Mouse (Mus musculus) intestine, embryonic 14.5 days (tissue): ENCODE data around the gene Arrb1. TPM values are rescaled to one million over a fixed set of nuclear protein-coding genes. Genes with fewer than 3 reads are reported as not detected.
"Not testable (repeated sequence)": the region's sequence is repeated elsewhere in the genome, so short reads cannot be mapped to it uniquely, and the experiment has no call there.

Experiments used
- ATAC-seq: fragments of 200-750 bp; cut with Nextera tagmentation; replicated peaks from 2 replicates; pipeline ENCODE4 v1.8.0; 2017; ENCODE audit warnings: low read depth, moderate number of reproducible peaks, moderate TSS enrichment, moderate library complexity; ENCODE audit not compliant: low FRiP score, low TSS enrichment
- DNase-seq: peaks from one replicate; pipeline ENCODE4 v3.0.0-alpha.2; 2018; ENCODE audit warnings: low spot score
- H3K27ac ChIP-seq: fragments of 300-500 bp; sonication (generic); 2 replicates; pipeline ENCODE4 v1.5.1; 2014; ENCODE audit warnings: low read depth, mild to moderate bottlenecking, control low read depth
- H3K27me3 ChIP-seq: fragments of 300-500 bp; sonication (generic); replicated peaks from 2 replicates; pipeline ENCODE4 v1.6.1; 2014; ENCODE audit warnings: low read length, control low read depth; ENCODE audit not compliant: control insufficient read depth, insufficient read depth
- H3K36me3 ChIP-seq: fragments of 300-500 bp; sonication (generic); 2 replicates; pipeline ENCODE4 v1.6.1; 2014; ENCODE audit warnings: low read length, control low read depth; ENCODE audit not compliant: control insufficient read depth, insufficient read depth
- H3K4me1 ChIP-seq: fragments of 300-500 bp; sonication (generic); replicated peaks from 2 replicates; pipeline ENCODE4 v1.6.1; 2014; ENCODE audit warnings: low read length, control low read depth, mixed read lengths; ENCODE audit not compliant: control insufficient read depth, insufficient read depth
- H3K4me2 ChIP-seq: fragments of 300-500 bp; sonication (generic); 2 replicates; pipeline ENCODE4 v1.6.1; 2014; ENCODE audit warnings: low read length
- H3K4me3 ChIP-seq: fragments of 300-500 bp; sonication (generic); 2 replicates; pipeline ENCODE4 v1.5.1; 2014; ENCODE audit warnings: low read depth, low read length, control low read depth, mixed read lengths
- H3K9ac ChIP-seq: fragments of 300-500 bp; sonication (generic); 2 replicates; pipeline ENCODE4 v1.6.1; 2014; ENCODE audit warnings: mild to moderate bottlenecking, low read length
- H3K9me3 ChIP-seq: fragments of 300-500 bp; sonication (generic); 2 replicates; pipeline ENCODE4 v1.6.1; 2016; ENCODE audit warnings: low read length, control low read depth; ENCODE audit not compliant: control insufficient read depth
- WGBS: fragments of 180-500 bp; shearing (Covaris S2); extraction: QIAGEN DNeasy Blood & Tissue Kit; methylation state at CpG from one replicate; pipeline ENCODE4 v1.1.7; 2014; 5-methylcytosine and 5-hydroxymethylcytosine counted together
- polyA plus RNA-seq: library from polyadenylated mRNA; unstranded; fragments of >200 nt; fragmentation: Nextera tagmentation; extraction: Ambion mirVana; gene quantifications from 2 replicates; pipeline ENCODE4 v1.2.1, GENCODE M21; 2014

Gene Arrb1
- 5.3 and 6.1 TPM in 2 replicates for polyA plus RNA-seq

DNA sequence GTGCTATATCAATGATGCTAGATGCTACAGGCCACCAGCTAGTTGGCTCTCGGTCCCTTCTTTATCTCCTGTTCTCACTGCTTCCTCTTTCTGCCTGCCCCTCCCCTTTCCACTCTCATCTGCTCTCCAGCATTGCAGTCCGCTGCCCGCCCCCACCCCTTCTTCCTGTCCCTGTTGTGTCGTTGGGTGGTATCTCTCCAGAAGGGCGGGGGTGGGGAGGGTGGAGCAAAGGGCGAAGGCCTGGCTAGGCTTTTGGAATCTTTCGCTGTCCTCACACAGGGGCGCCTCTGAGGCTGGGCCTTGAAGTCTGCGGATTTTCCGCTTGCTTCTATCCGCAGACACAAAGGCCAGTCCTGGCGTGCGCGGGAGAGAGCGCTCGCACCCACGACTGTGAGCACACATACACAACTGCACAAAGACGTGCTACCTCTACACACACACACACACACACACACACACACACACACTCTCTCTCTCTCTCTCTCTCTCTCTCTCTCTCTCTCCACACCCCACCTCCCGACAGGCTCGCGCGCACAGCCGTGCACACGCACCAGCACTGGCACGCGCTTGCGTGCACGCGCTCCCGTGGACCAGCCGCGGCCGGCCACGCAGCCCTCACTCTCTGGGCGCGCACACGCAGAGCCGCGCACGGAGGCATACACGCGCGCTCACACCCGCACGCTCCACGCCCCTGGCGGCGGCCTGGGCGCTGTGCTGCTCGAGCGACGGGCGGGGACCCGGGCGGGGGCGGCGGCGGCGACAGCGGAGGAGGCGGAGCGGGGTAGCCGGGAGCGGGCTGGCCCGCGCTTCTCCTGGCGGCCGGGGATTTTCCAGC is at the start of gene Arrb1:
Arrb1 (plus strand) TSS at position 566 of the 835 bp plus-strand sequence.
- Histone ChIP-seq H3K4me2 (peak within 1 kb of the TSS; percentile 84), H3K27ac (peak within 1 kb of the TSS; percentile 78), H3K4me1 (peaks cover 41% of the 10 kb centered on the region), H3K4me3 (peak within 1 kb of the TSS; percentile 69), H3K36me3 (no peaks in the 10 kb centered on the region), H3K9ac (peak within 1 kb of the TSS; percentile 80), H3K27me3 (no peaks in the 10 kb centered on the region), H3K9me3 (no peaks in the 10 kb centered on the region)
- DNase-seq (peak; percentile 83), ATAC-seq (peak; percentile 85)
- under 1% methylated on average over 66 of the region's 68 CpGs for WGBS

GRCm38 (mm10) chr7:99489708-99490107 is 45.6 kb upstream of the Arrb1 start:
- H3K36me3 ChIP-seq, result no peaks in the 10 kb centered on the region
- no peak overlapping the region for H3K9ac ChIP-seq
- no peak overlapping the region for H3K4me2 ChIP-seq
- H3K4me3 ChIP-seq, result no peak overlapping the region
- DNase-seq, result no peak
- H3K4me1 ChIP-seq, result no peaks in the 10 kb centered on the region
- WGBS, result 77% methylated on average over 5 of the region's 5 CpGs
- no peak overlapping the region for H3K27ac ChIP-seq
- no peak for ATAC-seq
- H3K27me3 ChIP-seq, result no peaks in the 10 kb centered on the region
- H3K9me3 ChIP-seq, result peaks cover 6% of the 10 kb centered on the region; the same call in 1 of the 2 replicates

GRCm38 (mm10) chr7:99499128-99499527 is 36.1 kb upstream of the Arrb1 start:
- WGBS, result 68% methylated on average over 1 of the region's 1 CpGs
- DNase-seq, result no peak

DNA sequence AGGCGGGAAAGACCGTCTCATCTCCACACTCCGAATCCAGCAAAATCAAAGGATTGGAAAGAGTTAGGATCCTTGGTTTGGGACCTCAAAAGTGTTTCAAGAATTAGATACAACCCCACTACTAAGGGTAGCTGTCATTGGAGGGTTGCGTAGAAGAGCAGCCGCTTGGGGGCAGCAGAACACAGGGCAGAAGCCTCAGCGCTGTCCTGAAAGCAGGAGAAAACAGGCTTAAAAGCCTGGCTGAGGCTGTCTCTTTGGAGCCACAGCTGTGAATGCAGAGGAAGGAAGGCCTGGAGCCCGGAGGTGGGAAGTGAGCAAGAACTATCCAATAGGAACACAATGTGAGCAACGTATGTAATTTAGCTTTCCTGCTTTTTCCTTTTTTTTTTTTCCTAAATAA is 35.1 kb upstream of the Arrb1 start:
- ATAC-seq (peak; percentile 84; the same call in 1 of the 2 replicates), DNase-seq (peak; percentile 91)
- WGBS, result 3% methylated on average over 8 of the region's 8 CpGs
- H3K27me3 ChIP-seq, result no peaks in the 10 kb centered on the region
- H3K4me1 ChIP-seq, result no peaks in the 10 kb centered on the region; the same call in 1 of the 2 replicates
- H3K4me2 ChIP-seq, result no peak overlapping the region
- H3K27ac ChIP-seq, result no peak overlapping the region
- no peaks in the 10 kb centered on the region for H3K36me3 ChIP-seq
- H3K9me3 ChIP-seq, result no peaks in the 10 kb centered on the region
- no peak overlapping the region for H3K9ac ChIP-seq
- no peak overlapping the region for H3K4me3 ChIP-seq

More at GRCm38 (mm10) chr7:99499128-99499527, 36.1 kb upstream of the Arrb1 start:
- no peaks in the 10 kb centered on the region for H3K9me3 ChIP-seq
- no peaks in the 10 kb centered on the region for H3K27me3 ChIP-seq
- H3K4me1 ChIP-seq, result no peaks in the 10 kb centered on the region; the same call in 1 of the 2 replicates
- no peak overlapping the region for H3K4me2 ChIP-seq
- ATAC-seq, result no peak
- no peaks in the 10 kb centered on the region for H3K36me3 ChIP-seq
- H3K27ac ChIP-seq, result no peak overlapping the region
- no peak overlapping the region for H3K4me3 ChIP-seq
- H3K9ac ChIP-seq, result no peak overlapping the region

DNA sequence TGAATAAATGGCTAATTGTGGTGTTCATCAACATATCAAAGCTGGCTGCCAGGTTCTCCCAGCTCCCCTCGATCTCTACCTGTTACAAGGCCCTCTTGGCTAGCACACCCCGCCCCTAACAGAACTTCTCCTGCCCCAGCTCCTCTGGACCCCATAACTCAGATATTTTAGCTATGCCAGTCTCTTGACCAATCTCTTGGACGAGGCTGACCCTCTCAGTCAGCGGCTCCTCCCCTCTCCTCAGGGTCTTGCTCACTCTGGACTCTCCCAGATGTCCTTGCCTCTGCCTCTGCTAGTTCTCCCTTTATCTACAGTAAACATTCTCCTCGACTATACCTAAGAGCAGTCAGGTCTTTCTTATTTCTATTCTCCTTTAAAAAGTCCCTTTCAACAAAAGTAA is 34.6 kb upstream of the Arrb1 start:
- H3K4me1 ChIP-seq, result no peaks in the 10 kb centered on the region; the same call in 1 of the 2 replicates
- H3K27ac ChIP-seq, result no peak overlapping the region
- H3K27me3 ChIP-seq, result no peaks in the 10 kb centered on the region
- no peak overlapping the region for H3K4me3 ChIP-seq
- ATAC-seq (no peak), DNase-seq (no peak)
- H3K9ac ChIP-seq, result no peak overlapping the region
- 23% methylated on average over 5 of the region's 5 CpGs for WGBS
- H3K4me2 ChIP-seq, result no peak overlapping the region
- H3K9me3 ChIP-seq, result no peaks in the 10 kb centered on the region
- no peaks in the 10 kb centered on the region for H3K36me3 ChIP-seq

DNA sequence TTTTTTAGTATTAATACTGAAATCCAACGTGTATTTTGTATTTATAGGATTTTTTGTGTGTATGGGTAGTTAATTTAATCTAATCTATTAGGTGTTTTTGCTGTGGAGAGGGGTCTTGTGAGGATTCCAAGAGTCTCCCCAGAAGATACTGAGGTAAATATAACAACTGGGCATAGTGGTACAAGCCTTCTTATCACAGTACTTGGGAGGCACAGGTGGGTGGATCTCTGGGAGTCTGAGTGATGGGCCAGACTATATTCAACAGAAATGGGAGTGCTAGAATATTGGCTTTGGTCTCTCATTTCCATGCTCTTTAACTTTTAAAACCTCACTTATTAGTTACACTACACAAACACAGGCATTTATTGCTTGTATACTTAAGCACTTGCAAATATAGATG is 34.1 kb upstream of the Arrb1 start:
- H3K36me3 ChIP-seq, result no peaks in the 10 kb centered on the region
- 50% methylated on average over 1 of the region's 1 CpGs for WGBS
- H3K9ac ChIP-seq, result no peak overlapping the region
- no peak overlapping the region for H3K4me3 ChIP-seq
- ATAC-seq (no peak), DNase-seq (no peak)
- H3K27me3 ChIP-seq, result no peaks in the 10 kb centered on the region
- H3K4me2 ChIP-seq, result no peak overlapping the region
- H3K9me3 ChIP-seq, result no peaks in the 10 kb centered on the region
- no peak overlapping the region for H3K27ac ChIP-seq
- H3K4me1 ChIP-seq, result no peaks in the 10 kb centered on the region; the same call in 1 of the 2 replicates

GRCm38 (mm10) chr7:99504556-99504955 is 30.7 kb upstream of the Arrb1 start:
- Histone ChIP-seq H3K27ac (no peak overlapping the region), H3K9ac (no peak overlapping the region), H3K9me3 (0 out of 2 replicates have a peak, but pooled peaks cover 4% of the 10 kb centered on the region), H3K27me3 (no peaks in the 10 kb centered on the region), H3K36me3 (no peaks in the 10 kb centered on the region), H3K4me3 (no peak overlapping the region), H3K4me2 (no peak overlapping the region), H3K4me1 (no peaks in the 10 kb centered on the region; the same call in 1 of the 2 replicates)
- DNase-seq (no peak), ATAC-seq (no peak)

GRCm38 (mm10) chr7:99508187-99508586 is 27.1 kb upstream of the Arrb1 start:
- DNase-seq, H3K27me3 ChIP-seq, H3K9me3 ChIP-seq, H3K4me3 ChIP-seq, H3K4me1 ChIP-seq, H3K4me2 ChIP-seq, ATAC-seq, H3K36me3 ChIP-seq, H3K27ac ChIP-seq, H3K9ac ChIP-seq: not testable (repeated sequence)
- WGBS, result 3% methylated on average over 2 of the region's 2 CpGs
